Mouse (Mus musculus) retina, postnatal 7 days (tissue): Measurements from ENCODE around the gene Sptbn4.

Experiments used
- DNase-seq: peaks from one replicate; pipeline ENCODE4 v3.0.0-alpha.2; 2012; ENCODE audit warnings: low read depth, low spot score

The Sptbn4 gene

DNA sequence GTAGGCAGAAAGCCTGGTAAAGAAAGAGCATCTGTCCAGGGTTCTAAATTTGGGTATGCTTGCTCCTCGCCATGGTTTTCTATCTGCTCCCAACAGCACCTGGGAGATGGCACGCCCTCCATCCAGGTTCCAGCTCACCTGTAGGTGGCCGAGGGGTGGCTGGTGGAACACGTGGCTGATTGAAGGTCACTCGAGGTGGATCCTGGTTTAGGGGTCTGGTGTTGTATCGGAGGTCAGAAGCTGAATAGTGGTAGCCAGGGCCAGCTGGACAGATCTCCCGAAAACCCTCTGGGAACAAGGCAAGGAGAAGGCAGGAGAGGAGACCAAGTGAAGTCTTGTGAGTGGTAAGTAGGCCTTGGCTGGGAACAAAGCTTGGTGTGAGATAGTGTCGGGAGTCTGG lies 120.0 kb downstream of the Sptbn4 start:
- no peak for DNase-seq

DNA sequence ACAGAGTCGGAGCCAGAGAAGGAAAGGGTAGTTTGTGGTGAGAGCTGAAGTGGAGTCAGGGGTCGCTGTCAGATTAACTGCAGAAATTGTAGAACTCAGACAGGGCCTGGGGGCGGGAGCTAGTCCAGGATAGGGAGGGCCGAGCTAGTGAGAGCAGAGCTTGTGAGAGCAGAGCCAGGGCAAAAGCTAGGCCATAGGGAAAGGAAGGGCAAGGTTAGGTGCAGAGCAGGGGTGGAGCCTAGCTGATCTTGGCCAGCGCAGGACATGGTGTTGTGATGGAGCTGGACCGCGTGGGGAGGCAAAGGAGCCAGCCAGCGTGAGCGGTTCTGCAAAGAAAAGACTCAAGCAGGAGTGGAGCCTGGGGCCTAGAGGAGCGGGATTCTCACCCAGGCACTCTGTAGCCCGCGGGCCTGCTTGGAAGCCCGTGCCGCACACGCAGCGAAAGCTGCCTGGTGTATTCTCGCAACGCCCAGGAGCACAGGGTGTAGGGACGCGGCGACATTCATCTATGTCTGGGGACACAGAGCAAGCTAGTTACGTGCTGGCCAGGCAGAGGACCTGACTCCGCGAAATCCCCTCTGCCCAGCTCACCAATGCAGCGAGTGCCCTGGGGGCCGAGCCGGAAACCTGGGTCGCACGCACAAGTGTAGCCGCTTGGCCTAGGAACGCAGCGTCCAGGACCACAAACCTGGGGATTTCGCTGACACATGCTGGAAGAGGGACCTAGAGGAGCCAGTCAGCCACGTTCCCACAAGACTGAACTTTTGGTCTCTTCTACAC lies 121.2 kb downstream of the Sptbn4 start:
- no peak for DNase-seq

DNA sequence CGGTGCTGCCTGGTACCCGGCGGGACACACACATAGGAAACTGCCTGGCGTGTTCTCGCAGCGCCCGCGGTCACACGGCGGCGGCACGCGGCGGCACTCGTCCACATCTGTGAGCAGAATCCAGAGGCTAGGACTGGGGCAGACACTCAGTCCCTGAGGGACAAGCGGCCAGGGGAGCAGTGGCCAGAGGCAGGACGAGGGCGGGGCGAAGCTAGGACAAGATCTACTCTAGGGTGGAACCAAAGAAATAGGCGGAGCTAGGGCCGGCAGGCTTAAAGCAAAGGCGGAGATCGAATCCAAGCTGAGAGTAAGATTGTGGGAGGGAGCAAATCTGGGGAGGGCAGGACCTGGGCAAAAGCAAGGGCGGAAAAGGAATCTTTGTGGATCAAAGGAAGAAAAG lies 121.8 kb downstream of the Sptbn4 start:
- no peak for DNase-seq

DNA sequence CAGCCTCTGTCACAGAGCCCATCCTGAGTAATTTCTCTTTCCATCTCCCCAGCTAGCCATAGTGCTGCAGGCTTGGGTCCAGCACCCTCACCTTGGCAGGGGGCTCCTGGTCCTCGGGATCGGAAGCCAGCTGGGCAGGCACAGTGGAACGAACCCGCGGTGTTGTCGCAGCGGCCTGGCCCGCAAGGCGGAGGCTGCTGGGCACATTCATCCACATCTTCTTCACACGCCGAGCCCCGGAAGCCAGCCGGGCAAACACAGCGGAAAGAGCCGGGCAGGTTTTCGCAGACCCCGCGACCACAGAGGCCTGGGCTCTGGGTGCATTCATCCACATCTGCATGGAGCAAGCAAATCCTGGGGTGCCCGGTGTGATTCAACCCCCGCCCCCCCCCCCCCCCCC lies 122.6 kb downstream of the Sptbn4 start:
- DNase-seq: no peak

DNA sequence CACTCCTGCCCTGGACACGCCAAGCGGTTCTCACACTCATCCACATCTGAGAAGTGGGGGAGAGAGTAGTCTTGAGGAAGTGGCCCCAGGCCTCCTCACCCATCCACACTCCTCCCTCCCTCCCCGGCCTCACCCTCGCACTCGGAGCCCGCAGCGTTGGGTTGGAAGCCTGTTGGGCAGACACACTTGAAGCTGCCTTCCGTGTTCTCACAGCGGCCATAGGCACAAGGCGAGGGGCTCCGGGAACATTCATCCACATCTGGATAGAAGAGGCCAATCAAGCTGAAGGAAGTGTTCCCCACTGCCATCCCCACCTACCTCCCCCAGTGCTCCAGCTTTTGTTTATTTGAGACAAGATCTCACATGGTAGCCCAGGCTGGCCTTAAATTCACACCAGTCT lies 123.3 kb downstream of the Sptbn4 start:
- no peak for DNase-seq

DNA sequence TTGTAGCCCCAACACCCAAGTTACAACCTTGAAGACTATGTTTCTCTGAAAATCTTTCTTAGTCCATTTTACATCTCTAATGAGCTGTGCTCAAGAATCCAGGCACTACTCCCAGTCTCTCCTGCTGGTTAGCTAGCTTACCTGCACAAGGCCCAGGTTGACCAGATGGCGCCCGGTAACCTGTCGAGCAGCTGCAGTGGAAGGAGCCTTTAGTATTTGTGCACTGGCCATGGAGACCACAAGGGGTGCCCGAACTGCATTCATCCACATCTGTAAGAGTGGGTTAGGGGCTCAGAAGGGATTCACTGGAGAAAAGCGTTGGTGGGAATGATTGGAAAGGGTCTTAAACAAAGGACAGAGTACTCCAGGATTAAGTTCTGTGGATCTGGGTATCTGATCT lies 124.5 kb downstream of the Sptbn4 start:
- DNase-seq: no peak

DNA sequence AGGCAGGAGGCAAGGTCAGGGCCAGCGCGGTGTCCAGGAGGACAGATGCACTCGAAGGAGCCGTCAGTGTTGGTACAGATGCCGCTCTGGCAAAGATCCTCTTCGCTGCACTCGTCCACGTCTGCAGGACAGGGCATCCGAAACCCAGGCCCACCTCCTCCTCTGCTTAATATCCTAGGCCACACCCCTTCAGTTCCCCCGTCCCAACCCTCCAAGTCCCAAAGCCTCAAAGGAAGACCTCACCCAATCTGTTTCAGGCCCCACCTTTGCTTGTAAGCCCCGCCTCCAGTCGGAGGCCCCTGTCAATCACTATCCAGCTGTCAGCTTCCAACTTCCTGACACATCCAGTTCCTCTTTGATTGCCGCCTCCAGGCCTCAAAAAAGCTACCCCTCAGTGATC lies 125.2 kb downstream of the Sptbn4 start:
- no peak for DNase-seq

DNA sequence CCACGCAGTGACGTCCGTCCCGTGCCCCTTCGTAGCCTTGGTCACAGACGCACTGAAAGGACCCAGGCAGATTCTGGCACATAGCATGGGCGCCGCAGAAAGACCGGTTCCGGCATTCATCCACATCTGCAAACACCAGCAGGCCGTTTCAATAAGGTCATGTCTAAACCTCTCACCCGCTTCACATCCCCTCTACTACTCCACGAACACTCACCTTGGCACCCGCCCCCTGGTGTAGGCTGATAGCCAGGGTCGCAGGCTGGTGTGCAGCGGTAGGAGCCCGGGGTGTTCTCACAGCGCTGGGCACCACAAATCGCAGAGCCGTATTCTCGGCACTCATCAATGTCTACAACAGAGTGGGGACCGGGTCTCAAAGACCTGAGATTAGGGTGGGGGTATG lies 128.1 kb downstream of the Sptbn4 start:
- DNase-seq: no peak

DNA sequence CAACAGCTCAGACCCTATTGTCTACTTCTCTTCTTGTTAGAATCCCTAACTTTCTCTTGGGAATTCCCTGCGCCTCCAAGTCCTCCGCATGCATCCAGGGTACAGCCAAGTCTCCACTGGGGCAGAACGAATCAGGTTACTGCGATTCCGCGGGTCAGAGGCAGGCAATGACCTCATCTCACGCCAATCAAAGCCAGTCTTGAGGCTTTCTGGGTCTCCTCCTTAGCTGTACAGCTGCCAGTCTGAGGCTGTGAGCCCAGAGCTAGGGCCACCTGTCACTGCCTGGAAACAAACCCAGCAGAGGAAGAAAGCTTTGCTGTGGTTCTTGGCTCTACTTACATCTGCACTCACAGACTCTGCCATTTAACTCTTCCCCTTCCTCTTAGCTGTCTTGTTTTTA lies 131.5 kb downstream of the Sptbn4 start:
- DNase-seq: no peak

DNA sequence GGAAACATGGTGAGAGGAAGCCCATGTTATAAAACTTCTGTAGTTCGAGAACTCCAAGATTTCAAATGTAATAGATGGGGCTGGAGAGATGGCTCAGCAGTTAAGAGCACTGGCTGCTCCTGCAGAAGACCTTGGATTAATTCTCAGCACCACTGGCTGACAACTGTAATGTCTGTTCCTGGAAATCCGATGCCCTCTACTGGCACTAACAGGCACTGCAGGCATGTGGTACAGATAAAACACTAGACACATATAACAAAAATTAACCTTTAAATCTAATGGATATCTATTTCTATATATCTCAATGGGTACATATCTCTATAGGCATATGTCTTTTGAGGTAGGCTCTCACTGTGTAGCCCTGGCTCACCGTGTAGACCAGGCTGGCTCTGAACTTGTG lies 133.1 kb downstream of the Sptbn4 start:
- no peak for DNase-seq

DNA sequence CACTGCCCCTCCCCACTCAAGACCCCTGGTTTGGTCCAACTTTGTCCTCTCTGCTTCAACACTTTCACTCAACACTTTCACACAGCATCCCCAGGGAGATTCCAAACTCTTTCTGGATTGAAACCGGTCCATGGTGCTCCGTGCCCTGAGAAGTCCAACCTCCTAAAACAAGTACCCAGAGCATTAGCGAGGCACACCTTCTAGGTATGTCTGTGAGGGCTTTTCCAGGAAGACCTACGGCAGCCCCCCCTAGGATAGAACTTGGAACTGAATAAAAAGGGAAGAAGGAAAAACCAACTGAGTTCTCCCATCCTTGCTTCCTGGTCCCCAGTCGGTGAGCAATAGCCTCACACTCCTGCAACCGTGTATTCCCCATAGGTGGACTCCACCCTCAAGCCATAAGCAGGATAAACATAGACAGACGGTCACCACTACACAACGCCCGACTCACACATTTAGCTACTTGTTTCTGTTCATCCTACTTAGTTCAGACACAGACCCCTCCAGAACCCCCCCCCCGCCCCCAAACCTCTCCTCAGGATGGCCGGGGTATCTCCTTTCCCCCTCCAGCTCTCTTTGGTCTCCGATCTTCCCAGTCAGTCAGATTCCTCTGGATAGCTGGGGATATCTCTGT lies 135.7 kb downstream of the Sptbn4 start:
- no peak for DNase-seq

DNA sequence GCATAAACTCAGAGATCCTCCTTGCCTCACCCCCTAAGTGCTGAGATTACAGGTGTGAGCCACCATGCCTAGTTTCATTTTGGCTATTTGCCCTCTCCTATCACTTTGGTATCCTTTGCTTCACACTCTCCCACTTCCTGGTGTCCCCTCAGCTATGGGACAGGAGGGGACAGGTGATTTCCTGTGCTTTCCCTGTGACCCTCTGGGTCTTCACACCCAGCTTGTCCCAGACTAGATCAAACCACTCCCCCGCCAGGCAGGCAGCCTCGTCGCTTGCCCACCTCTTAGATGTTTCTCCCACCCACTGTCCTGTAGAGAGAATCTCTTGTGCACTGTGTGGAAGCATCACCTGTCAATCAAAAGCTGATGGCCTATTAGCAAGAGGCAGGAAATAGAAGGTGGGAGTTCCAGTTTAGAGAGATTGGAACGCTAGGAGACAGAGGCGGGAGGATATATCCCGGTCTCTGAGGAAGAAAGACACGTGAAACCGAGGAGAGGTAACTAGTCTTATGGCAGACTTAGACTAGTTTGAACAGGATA lies 136.4 kb downstream of the Sptbn4 start:
- DNase-seq: no peak

DNA sequence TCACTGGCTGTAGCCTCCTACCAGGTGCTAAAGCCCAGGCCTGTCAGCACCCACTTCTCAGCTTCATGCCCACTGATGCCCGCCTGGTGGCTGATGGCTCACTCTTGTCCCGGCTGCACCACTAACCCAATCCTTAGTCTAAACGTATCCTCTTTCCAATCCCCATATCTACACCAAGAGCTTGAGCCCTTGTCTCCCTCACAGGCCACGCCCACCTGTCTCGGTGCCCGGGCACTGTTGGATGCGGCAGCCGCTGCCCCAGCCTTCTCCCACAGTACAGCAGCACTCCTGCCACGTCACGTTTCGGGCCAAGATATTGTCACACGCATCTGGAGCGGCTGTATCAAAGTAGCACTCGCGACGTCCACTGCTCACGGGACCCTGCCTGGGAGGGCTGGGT lies 137.2 kb downstream of the Sptbn4 start:
- DNase-seq: no peak

DNA sequence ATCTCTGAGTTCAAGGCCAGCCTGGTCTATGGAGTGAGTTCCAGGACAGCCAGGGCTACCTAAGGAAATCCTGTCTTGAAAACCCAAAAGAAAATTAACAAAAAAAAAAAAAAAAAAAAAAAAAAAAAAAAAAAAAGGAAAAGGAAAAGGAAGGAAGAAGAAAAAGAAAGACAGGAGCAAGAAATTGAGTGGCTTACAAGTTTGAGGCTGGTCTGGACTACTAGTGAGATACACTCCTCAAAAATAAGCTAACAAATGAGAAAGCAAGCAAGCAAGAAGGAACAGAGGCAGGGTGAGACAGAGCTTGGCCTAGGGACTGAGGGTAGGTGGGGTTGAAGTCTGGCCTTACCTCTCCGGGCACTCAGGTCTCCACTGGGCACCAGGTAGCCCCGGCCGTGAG lies 137.7 kb downstream of the Sptbn4 start:
- DNase-seq: no peak

DNA sequence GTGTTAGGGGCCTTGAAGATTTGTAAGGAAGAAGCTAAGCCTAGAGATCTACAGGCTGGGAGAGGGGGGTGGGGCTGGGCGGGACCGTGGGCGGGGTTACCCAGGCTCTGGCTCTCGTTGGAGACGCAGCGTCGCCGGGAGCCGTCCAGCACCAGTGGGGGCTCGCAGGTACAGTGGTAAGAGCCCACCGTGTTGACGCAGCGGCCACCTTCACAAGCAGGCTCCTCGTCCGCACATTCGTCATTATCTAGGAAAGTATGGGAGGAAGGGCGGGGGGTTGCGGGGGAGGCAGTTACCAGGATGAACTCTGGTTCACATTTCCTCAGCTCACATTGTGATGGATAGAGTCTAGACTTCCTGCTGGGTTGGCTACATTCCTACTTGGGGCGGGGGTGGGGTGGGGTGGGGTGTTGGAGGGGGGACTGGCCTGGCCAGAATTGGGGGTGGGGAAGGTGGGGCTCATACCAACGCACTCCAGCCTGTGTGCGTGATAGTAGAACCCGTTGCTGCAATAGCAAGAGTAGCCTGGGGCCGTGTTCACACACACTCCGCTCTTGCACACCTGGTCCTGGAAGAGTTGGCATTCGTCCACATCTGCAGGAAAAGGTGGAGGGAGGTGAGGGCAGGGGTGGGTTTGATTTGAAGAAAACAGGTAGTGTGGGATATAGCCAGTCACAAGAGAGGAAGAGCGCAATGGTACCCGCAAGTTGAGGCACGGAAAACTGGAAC lies 138.5 kb downstream of the Sptbn4 start:
- DNase-seq: no peak

DNA sequence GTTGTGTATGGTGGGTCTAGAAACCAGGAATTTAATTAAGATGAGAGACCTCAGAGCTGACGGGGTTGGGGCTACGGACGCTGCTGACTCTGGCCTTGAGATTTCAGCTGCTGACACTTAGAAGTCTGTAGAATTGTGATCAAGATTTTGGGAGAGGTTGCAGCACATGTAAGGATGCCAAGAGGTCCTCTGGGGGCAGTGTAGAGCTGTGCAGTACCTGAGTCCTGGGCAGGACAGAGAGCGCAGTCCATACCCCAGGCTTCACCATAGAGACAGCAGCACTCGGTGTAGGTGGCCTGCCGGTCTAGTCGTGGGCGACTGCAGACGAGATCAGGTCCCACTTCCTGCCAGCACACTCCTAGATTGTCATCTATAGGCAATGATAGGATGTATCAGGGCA lies 139.9 kb downstream of the Sptbn4 start:
- DNase-seq: no peak
